Mouse (Mus musculus): ENCODE measurements at regions not wholly inside any gene's neighbourhood (a gene's known extent, or its start where the extent isn't known, plus 50 kb on each side); places are given as distances from the start of the nearest gene placed in this dataset.

- no peak for TF ChIP-seq POLR2A (IDR thresholded peaks at IDR 0.05; ENCODE audit: low read depth, low read length)
- no peak for TF ChIP-seq CTCF (conservative IDR thresholded peaks at IDR 0.05; ENCODE audit: insufficient read depth, insufficient read length, low read depth, low read length)
- WGBS, result 91% methylated on average over 5 of the region's 5 CpGs
- H3K4me1 ChIP-seq (ENCODE audit: control insufficient read depth, insufficient read depth, low read length), result peaks cover 6% of the 10 kb centered on the region
- no peak overlapping the region for H3K27ac ChIP-seq (ENCODE audit: insufficient read depth, low read depth, low read length)
- no peak overlapping the region for H3K4me3 ChIP-seq (ENCODE audit: insufficient read depth, low read depth, low read length)
- DNase-seq, result no peak
- no peaks in the 10 kb centered on the region for H3K36me3 ChIP-seq (ENCODE audit: control insufficient read depth, insufficient read depth, low read length)
- no peaks in the 10 kb centered on the region for H3K27me3 ChIP-seq (replicated peaks; ENCODE audit: control insufficient read depth, insufficient read depth, low read length)
Observed at GRCm38 (mm10) chr7:71043789-71044188, 307.5 kb downstream of the Gm10295 start.

GRCm38 (mm10) chr7:71043128-71043527 is 308.2 kb downstream of the Gm10295 start:
- WGBS, result 89% methylated on average over 8 of the region's 8 CpGs
- TF ChIP-seq POLR2A (IDR thresholded peaks at IDR 0.05; ENCODE audit: low read depth, low read length) (no peak), CTCF (conservative IDR thresholded peaks at IDR 0.05; ENCODE audit: insufficient read depth, insufficient read length, low read depth, low read length) (no peak)
- H3K27me3 ChIP-seq (replicated peaks; ENCODE audit: control insufficient read depth, insufficient read depth, low read length), result no peaks in the 10 kb centered on the region
- DNase-seq, result no peak
- no peak overlapping the region for H3K27ac ChIP-seq (ENCODE audit: insufficient read depth, low read depth, low read length)
- H3K4me1 ChIP-seq (ENCODE audit: control insufficient read depth, insufficient read depth, low read length), result peaks cover 6% of the 10 kb centered on the region
- no peaks in the 10 kb centered on the region for H3K36me3 ChIP-seq (ENCODE audit: control insufficient read depth, insufficient read depth, low read length)
- H3K4me3 ChIP-seq (ENCODE audit: insufficient read depth, low read depth, low read length), result no peak overlapping the region

- Histone ChIP-seq H3K36me3 (ENCODE audit: control insufficient read depth, insufficient read depth, low read length) (no peaks in the 10 kb centered on the region), H3K4me1 (ENCODE audit: control insufficient read depth, insufficient read depth, low read length) (peaks cover 6% of the 10 kb centered on the region), H3K27me3 (replicated peaks; ENCODE audit: control insufficient read depth, insufficient read depth, low read length) (no peaks in the 10 kb centered on the region), H3K27ac (ENCODE audit: insufficient read depth, low read depth, low read length) (no peak overlapping the region), H3K4me3 (ENCODE audit: insufficient read depth, low read depth, low read length) (no peak overlapping the region)
- TF ChIP-seq CTCF (conservative IDR thresholded peaks at IDR 0.05; ENCODE audit: insufficient read depth, insufficient read length, low read depth, low read length) (no peak), POLR2A (IDR thresholded peaks at IDR 0.05; ENCODE audit: low read depth, low read length) (no peak)
- DNase-seq, result no peak
- WGBS, result 89% methylated on average over 3 of the region's 3 CpGs
Observed at GRCm38 (mm10) chr7:71041388-71041787, 309.9 kb downstream of the Gm10295 start.

GRCm38 (mm10) chr7:71040846-71041245 is 310.4 kb downstream of the Gm10295 start:
- Histone ChIP-seq H3K4me1 (ENCODE audit: control insufficient read depth, insufficient read depth, low read length) (peaks cover under 1% of the 10 kb centered on the region), H3K27ac (ENCODE audit: insufficient read depth, low read depth, low read length) (no peak overlapping the region), H3K4me3 (ENCODE audit: insufficient read depth, low read depth, low read length) (no peak overlapping the region), H3K27me3 (replicated peaks; ENCODE audit: control insufficient read depth, insufficient read depth, low read length) (no peaks in the 10 kb centered on the region), H3K36me3 (ENCODE audit: control insufficient read depth, insufficient read depth, low read length) (no peaks in the 10 kb centered on the region)
- WGBS, result 69% methylated on average over 3 of the region's 3 CpGs
- DNase-seq, result peak; percentile 34
- TF ChIP-seq CTCF (conservative IDR thresholded peaks at IDR 0.05; ENCODE audit: insufficient read depth, insufficient read length, low read depth, low read length), result no peak

GRCm38 (mm10) chr7:71038537-71038936 is 312.7 kb downstream of the Gm10295 start:
- Histone ChIP-seq H3K27me3 (replicated peaks; ENCODE audit: control insufficient read depth, insufficient read depth, low read length) (no peaks in the 10 kb centered on the region), H3K4me1 (ENCODE audit: control insufficient read depth, insufficient read depth, low read length) (no peaks in the 10 kb centered on the region; the same call in 1 of the 2 replicates), H3K4me3 (ENCODE audit: insufficient read depth, low read depth, low read length) (no peak overlapping the region), H3K36me3 (ENCODE audit: control insufficient read depth, insufficient read depth, low read length) (no peaks in the 10 kb centered on the region), H3K27ac (ENCODE audit: insufficient read depth, low read depth, low read length) (no peak overlapping the region)
- TF ChIP-seq POLR2A (IDR thresholded peaks at IDR 0.05; ENCODE audit: low read depth, low read length) (no peak), CTCF (conservative IDR thresholded peaks at IDR 0.05; ENCODE audit: insufficient read depth, insufficient read length, low read depth, low read length) (no peak)
- 73% methylated on average over 5 of the region's 5 CpGs for WGBS
- no peak for DNase-seq

DNA sequence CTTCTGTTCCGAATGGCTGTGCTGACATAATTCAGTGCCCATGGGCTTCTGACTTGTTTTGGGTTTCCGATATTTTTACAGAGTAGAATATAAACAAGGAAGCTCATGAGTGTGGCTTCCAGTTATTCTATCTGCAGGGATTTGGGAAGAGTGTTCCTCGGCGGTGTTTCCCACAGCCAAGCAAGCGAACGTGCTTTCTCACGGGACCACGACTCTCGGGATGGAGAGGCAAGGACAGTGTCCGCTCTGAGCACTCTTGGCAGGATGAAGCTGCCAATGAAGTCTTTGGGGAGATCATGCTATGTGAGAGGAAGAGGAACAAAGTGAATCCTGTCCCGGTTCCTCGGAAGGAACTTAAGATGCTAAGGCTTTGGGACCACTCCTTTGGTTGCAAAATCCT is 318.2 kb downstream of the Gm10295 start:
- no peak overlapping the region for H3K4me3 ChIP-seq (ENCODE audit: insufficient read depth, low read depth, low read length)
- no peaks in the 10 kb centered on the region for H3K27me3 ChIP-seq (replicated peaks; ENCODE audit: control insufficient read depth, insufficient read depth, low read length)
- H3K27ac ChIP-seq (ENCODE audit: insufficient read depth, low read depth, low read length), result no peak overlapping the region
- TF ChIP-seq CTCF (conservative IDR thresholded peaks at IDR 0.05; ENCODE audit: insufficient read depth, insufficient read length, low read depth, low read length) (no peak), POLR2A (IDR thresholded peaks at IDR 0.05; ENCODE audit: low read depth, low read length) (no peak)
- H3K4me1 ChIP-seq (ENCODE audit: control insufficient read depth, insufficient read depth, low read length), result no peaks in the 10 kb centered on the region
- DNase-seq, result no peak
- WGBS, result 80% methylated on average over 12 of the region's 12 CpGs
- no peaks in the 10 kb centered on the region for H3K36me3 ChIP-seq (ENCODE audit: control insufficient read depth, insufficient read depth, low read length)

- H3K27ac ChIP-seq (ENCODE audit: insufficient read depth, low read depth, low read length), result peak overlapping the region; percentile 45; the same call in 1 of the 2 replicates
- no peaks in the 10 kb centered on the region for H3K36me3 ChIP-seq (ENCODE audit: control insufficient read depth, insufficient read depth, low read length)
- 36% methylated on average over 9 of the region's 9 CpGs for WGBS
- peak overlapping the region; percentile 31; the same call in 1 of the 2 replicates for H3K4me3 ChIP-seq (ENCODE audit: insufficient read depth, low read depth, low read length)
- H3K4me1 ChIP-seq (ENCODE audit: control insufficient read depth, insufficient read depth, low read length), result 0 out of 2 replicates have a peak, but pooled peaks cover 5% of the 10 kb centered on the region
- TF ChIP-seq CTCF (conservative IDR thresholded peaks at IDR 0.05; ENCODE audit: insufficient read depth, insufficient read length, low read depth, low read length) (no peak), POLR2A (IDR thresholded peaks at IDR 0.05; ENCODE audit: low read depth, low read length) (no peak)
- no peaks in the 10 kb centered on the region; the same call in 1 of the 2 replicates for H3K27me3 ChIP-seq (replicated peaks; ENCODE audit: control insufficient read depth, insufficient read depth, low read length)
- DNase-seq, result no peak
Observed at GRCm38 (mm10) chr7:71023946-71024610, 327.2 kb downstream of the Gm10295 start.

Measured in kidney, adult 2 months (tissue).